Mouse (Mus musculus) bone marrow, adult 2 months (tissue): ENCODE measurements at regions not wholly inside any gene's neighbourhood (a gene's known extent, or its start where the extent isn't known, plus 50 kb on each side); places are given as distances from the start of the nearest gene placed in this dataset.

Experiments used
- CTCF ChIP-seq: fragments of 200-500 bp; IDR thresholded peaks from 2 replicates; pipeline ENCODE4 v1.5.1; 2011; ENCODE audit warnings: low read length, control low read depth; ENCODE audit not compliant: control insufficient read depth, insufficient read depth
- POLR2A ChIP-seq: fragments of 200-500 bp; IDR thresholded peaks from 2 replicates; pipeline ENCODE4 v1.6.1; 2011; ENCODE audit warnings: low read depth, mild to moderate bottlenecking, control low read depth, low read length, borderline replicate concordance; ENCODE audit not compliant: control insufficient read depth

DNA sequence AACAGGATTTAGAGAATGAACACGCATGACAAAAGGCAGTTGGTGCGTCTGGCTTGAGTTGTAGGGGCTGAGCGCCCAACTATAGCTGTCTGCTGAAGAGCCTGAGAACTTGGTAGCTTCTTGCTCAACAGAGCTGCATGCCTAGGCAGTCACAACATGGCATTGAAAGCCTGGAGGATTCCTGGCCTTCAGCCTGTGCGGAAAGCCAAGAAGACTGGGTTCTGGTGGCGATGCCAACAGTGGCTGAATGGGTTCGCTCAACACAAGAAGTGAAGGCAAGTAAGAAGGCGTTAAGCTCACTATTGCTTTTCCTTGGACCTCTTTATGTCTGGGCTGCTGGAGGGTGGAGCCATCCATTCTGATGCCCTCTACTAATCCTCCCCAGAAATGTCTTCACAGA is 318.6 kb upstream of the Hs6st1 start:
- no peak for TF ChIP-seq POLR2A
- TF ChIP-seq CTCF: no peak
